Mouse (Mus musculus) small intestine, adult 10 weeks (tissue): ENCODE results near the gene Ankub1. TPM values are rescaled to one million over a fixed set of nuclear protein-coding genes. Genes with fewer than 3 reads are reported as not detected.

Experiments
- polyA plus RNA-seq: library from polyadenylated mRNA; stranded (reverse); fragments of 350-450 nt; fragmentation: Illumina TruSeq; extraction: RNeasy Lipid Tissue Mini Kit (QIAGEN cat#74804); gene quantifications from one replicate; pipeline ENCODE4 v1.2.3, GENCODE M21; 2014; ENCODE audit warnings: low replicate concordance

The Ankub1 gene
- not detected for polyA plus RNA-seq

GRCm38 (mm10) chr3:57692719-57693118 is at the start of gene Ankub1:
Ankub1 (minus strand) TSS chr3:57692799.

GRCm38 (mm10) chr3:57735511-57736370 is 43.1 kb upstream of the Ankub1 start, which contains the start of gene Rnf13:
Rnf13 (plus strand) TSS chr3:57736062.

GRCm38 (mm10) chr3:57651231-57651864 is 41.3 kb downstream of the Ankub1 start, which contains the start of gene Commd2:
Commd2 (minus strand) TSS chr3:57651715.

Other genes with a start within 250 kb of the Ankub1 start
- gene Wwtr1, start 116.9 kb downstream of the Ankub1 start, polyA plus RNA-seq, result 15.2 TPM
- gene Commd2, start 41.1 kb downstream of the Ankub1 start, polyA plus RNA-seq, result 11.0 TPM
- gene Rnf13, start 43.3 kb upstream of the Ankub1 start, polyA plus RNA-seq, result 281 TPM
- 10.9 TPM for gene Pfn2, start 155.3 kb upstream of the Ankub1 start, polyA plus RNA-seq